Mouse (Mus musculus) right cerebral cortex, postnatal 4 days (tissue): ENCODE measurements around the gene Gm20826.
"Not testable (repeated sequence)": the region's sequence is repeated elsewhere in the genome, so short reads cannot be mapped to it uniquely, and the experiment has no call there.

ENCODE experiments used
- DNase-seq: peaks from one replicate; pipeline ENCODE4 v3.0.0-alpha.2; 2022

Gene Gm20826

GRCm38 (mm10) chrY:7638389-7638788, at the start of gene Gm20826:
TSS of gene Gm20826 (minus strand) at chrY:7638489.
- DNase-seq, result not testable (repeated sequence)
